Mouse (Mus musculus) C2C12 (cell line): ENCODE data around the gene Lpo. TPM values are rescaled to one million over a fixed set of nuclear protein-coding genes. Genes with fewer than 3 reads are reported as not detected.

Source experiments
- H3K27me3 ChIP-seq: one replicate; pipeline ENCODE4 v1.6.1; 2011; ENCODE audit not compliant: control insufficient read depth, insufficient read depth, insufficient read length
- H3K36me3 ChIP-seq: one replicate; pipeline ENCODE4 v1.6.1; 2011; ENCODE audit not compliant: control insufficient read depth, insufficient read depth
- H3K4me3 ChIP-seq: one replicate; pipeline ENCODE4 v1.5.1; 2011; ENCODE audit warnings: mild to moderate bottlenecking, control low read depth; ENCODE audit not compliant: poor library complexity, insufficient read depth, severe bottlenecking
- H3K79me2 ChIP-seq: one replicate; pipeline ENCODE4 v1.6.1; 2011; ENCODE audit not compliant: control insufficient read depth, insufficient read depth
- H3K79me3 ChIP-seq: one replicate; pipeline ENCODE4 v1.6.1; 2011; ENCODE audit warnings: low read depth, control low read depth
- H3ac ChIP-seq: one replicate; pipeline ENCODE3; 2011; ENCODE audit warnings: low read depth; ENCODE audit not compliant: control insufficient read depth, insufficient read length
- CEBPB ChIP-seq: IDR thresholded peaks from one replicate; pipeline ENCODE4 v1.6.1; 2011; ENCODE audit warnings: low read depth, mild to moderate bottlenecking, control low read depth, moderate library complexity
- CTCF ChIP-seq: IDR thresholded peaks from one replicate; pipeline ENCODE4 v1.5.1; 2011; ENCODE audit not compliant: control insufficient read depth, insufficient read depth, insufficient read length
- FOSL1 ChIP-seq: IDR thresholded peaks from one replicate; pipeline ENCODE4 v1.8.0; 2011; ENCODE audit warnings: mild to moderate bottlenecking, low read length; ENCODE audit not compliant: poor library complexity, insufficient read depth, severe bottlenecking
- MAX ChIP-seq: IDR thresholded peaks from one replicate; pipeline ENCODE4 v1.6.1; 2011; ENCODE audit warnings: mild to moderate bottlenecking, control low read depth
- MYOD1 ChIP-seq: IDR thresholded peaks from one replicate; pipeline ENCODE4 v1.6.1; 2011; ENCODE audit warnings: low read depth; ENCODE audit not compliant: control insufficient read depth, insufficient read length
- MYOG ChIP-seq: IDR thresholded peaks from one replicate; pipeline ENCODE4 v1.6.1; 2011; ENCODE audit not compliant: control insufficient read depth, insufficient read length; ENCODE audit errors: extremely low read depth
- USF1 ChIP-seq: IDR thresholded peaks from one replicate; pipeline ENCODE4 v1.6.1; 2011; ENCODE audit warnings: low read depth, mild to moderate bottlenecking, control low read depth, moderate library complexity
- polyA plus RNA-seq: library from polyadenylated mRNA; unstranded; fragments of >200 nt; fragmentation: generic; extraction: Trizol; gene quantifications from one replicate; pipeline ENCODE4 v1.2.1, GENCODE M21; 2012; ENCODE audit warnings: missing spikeins

Gene Lpo
- polyA plus RNA-seq, 1 experiment, result not detected

DNA sequence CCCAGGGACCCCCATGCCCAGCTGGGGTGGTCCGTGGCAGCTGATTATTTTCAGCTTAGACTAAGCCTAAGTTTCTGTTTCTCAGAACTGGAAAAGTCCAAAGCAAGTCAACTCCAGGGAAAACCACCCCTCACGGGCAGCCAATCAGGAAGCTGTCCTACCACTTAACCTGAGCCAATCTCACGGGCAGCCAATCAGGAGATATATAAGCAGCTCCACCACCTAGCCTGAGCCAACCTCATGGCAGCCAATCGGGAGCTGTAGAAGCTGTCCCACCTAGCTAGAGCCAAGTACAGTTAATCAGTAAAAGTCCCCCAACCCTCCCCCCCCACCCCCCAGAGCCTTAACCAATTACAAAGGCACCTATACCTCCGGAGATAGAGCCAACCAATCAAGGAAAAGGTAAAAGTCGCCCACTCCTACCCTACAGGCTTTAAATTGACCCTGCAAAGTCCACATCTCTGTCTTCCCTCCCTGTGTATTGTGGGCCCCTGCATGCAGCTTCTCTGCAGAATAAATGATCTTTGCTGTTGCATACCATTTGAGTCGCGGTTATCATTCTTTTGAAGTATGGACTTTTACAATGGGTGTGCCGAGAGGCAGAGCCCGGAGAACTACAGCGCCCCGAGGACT lies 19.0 kb upstream of the Lpo start:
- Histone ChIP-seq H3K79me2 (no peaks in the 10 kb centered on the region), H3K4me3 (no peak overlapping the region), H3K79me3 (no peaks in the 10 kb centered on the region), H3K36me3 (no peaks in the 10 kb centered on the region), H3K27me3 (peaks cover 6% of the 10 kb centered on the region), H3ac (no peak overlapping the region)
- no peak for TF ChIP-seq MAX
- TF ChIP-seq MYOG, result no peak
- TF ChIP-seq FOSL1, result no peak
- TF ChIP-seq CTCF, result no peak
- TF ChIP-seq USF1, result no peak
- TF ChIP-seq MYOD1, result no peak
- TF ChIP-seq CEBPB, result no peak

DNA sequence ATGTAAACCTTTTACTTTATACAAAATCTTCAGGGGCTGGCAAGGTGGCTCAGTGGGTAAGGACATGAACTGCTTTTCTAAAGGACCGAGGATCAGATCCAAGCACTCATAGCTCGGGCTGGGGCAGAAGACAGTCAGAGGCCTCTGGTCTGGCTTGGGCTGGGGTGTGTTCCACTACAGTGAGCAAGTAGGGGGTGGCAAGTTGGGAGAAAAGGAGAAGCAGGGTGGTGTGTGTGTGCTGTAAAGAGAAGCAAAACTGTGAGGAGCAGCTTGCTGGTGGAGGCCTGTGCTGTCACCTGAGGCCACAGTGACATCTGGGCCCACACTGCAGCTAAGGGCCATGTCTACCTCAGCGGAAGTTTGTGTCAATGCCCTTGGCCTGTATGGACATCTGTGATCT lies 13.3 kb upstream of the Lpo start:
- Histone ChIP-seq H3K36me3 (no peaks in the 10 kb centered on the region), H3K4me3 (no peak overlapping the region), H3K79me3 (no peaks in the 10 kb centered on the region), H3ac (no peak overlapping the region), H3K27me3 (peaks cover 24% of the 10 kb centered on the region), H3K79me2 (no peaks in the 10 kb centered on the region)
- TF ChIP-seq USF1, result no peak

DNA sequence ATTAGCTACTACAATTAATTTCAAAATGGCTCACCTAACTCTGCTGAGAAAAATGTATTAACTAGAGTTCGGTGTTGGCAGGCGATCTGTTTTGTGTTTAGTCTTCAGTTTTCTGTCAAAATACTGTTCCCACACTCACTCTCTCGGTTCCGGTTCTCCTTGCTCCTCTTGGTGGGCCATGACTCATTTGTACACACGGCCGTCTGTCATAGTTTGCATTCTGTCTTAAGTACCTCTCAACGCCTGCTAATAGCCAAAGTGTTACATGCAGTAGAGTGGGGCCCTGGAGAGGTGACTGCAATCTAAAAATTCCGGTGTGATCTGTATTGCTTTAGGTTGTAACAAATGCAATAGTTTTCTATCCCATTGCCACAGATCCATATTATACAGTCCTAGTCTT lies 12.6 kb upstream of the Lpo start:
- H3K4me3 ChIP-seq, result no peak overlapping the region
- H3K79me2 ChIP-seq, result no peaks in the 10 kb centered on the region
- no peak for TF ChIP-seq MYOD1
- no peak overlapping the region for H3ac ChIP-seq
- no peaks in the 10 kb centered on the region for H3K79me3 ChIP-seq
- H3K27me3 ChIP-seq, result peaks cover 27% of the 10 kb centered on the region
- no peaks in the 10 kb centered on the region for H3K36me3 ChIP-seq

DNA sequence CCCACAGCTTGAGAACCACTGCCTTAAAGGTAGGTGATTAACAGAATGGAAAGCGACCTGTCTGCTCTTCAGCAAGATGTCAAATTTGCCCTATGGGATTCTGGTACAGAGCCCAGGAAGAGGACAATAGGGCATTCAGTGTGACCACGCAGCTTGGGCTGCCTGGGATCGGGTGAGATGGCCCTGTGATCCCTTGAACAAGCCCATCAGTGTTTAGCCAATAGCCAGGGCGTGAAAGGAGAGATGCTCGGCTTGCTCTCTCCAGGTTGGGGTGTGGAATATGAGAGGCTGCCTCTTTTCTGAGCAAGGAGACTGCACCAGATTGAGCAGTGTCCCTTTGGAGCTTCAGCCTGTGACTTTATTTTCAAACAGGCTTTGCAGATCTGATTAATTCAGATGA lies 6.6 kb downstream of the Lpo start:
- Histone ChIP-seq H3ac (no peak overlapping the region), H3K4me3 (no peak overlapping the region), H3K36me3 (no peaks in the 10 kb centered on the region), H3K27me3 (peaks cover 76% of the 10 kb centered on the region), H3K79me2 (no peaks in the 10 kb centered on the region), H3K79me3 (no peaks in the 10 kb centered on the region)
- TF ChIP-seq CEBPB, result no peak
- no peak for TF ChIP-seq MYOD1
- TF ChIP-seq USF1, result no peak
- TF ChIP-seq MYOG, result no peak
- TF ChIP-seq FOSL1, result no peak
- TF ChIP-seq CTCF, result no peak
- TF ChIP-seq MAX, result no peak

DNA sequence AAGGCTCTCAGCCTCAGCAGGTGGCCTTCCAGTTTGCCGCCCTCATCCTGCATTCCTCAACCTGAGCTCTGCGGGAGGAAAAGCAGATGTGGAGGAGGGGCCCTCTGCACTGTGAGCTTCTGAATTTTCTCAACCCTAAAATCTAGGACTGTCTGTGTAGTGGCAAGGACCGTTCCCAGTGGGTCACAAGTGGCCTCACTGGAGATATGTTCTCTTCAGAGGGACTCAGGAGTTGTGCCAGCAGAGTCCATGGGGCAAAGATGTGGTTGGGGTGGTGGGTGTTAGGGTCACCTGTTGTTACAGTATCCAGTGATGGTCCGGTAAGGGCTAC lies 10.7 kb downstream of the Lpo start:
- no peak for TF ChIP-seq CEBPB
- TF ChIP-seq MYOG, result no peak
- TF ChIP-seq FOSL1, result no peak
- TF ChIP-seq MYOD1, result no peak
- TF ChIP-seq USF1, result no peak
- TF ChIP-seq MAX, result no peak
- no peak for TF ChIP-seq CTCF
- no peaks in the 10 kb centered on the region for H3K36me3 ChIP-seq
- H3ac ChIP-seq, result peak overlapping the region; percentile 5
- no peaks in the 10 kb centered on the region for H3K79me2 ChIP-seq
- no peaks in the 10 kb centered on the region for H3K79me3 ChIP-seq
- no peak overlapping the region for H3K4me3 ChIP-seq
- H3K27me3 ChIP-seq, result peaks cover 66% of the 10 kb centered on the region

DNA sequence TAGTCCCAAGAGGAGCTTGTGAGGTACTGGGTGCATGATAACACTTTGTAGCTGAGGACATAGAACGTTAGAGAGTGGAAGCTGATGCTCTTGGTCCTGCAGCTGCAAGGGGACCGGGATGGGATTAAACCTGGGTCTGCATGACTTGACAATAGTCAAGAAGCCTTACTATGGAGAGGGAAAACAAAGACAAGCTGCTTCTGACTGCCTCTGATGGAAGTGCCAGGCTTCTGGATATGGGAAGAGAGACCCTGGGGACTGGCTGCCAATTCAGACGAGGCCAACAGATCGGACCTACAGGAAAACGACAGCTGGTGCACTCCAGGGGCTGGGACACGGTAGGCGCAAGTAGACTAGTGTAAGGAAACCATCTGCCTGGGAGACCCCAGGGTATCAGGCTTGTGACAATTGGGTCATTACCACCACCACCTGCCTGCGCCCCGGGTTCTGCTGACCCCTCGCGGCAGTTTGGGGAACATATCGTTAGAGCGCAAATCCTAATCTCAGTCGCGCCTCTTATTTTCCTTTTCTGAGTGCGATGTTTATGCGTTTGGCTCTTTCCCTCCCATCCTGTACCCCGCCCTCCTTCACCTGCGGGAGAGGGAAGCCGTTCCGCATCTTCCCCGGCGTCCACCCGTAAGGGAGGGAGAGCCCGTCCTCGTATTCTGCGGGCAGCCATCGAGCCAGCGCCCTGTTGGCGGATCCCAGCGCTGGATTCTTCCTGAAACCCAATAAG lies 11.2 kb downstream of the Lpo start:
- TF ChIP-seq CEBPB (no peak), CTCF (peak; percentile 47)
- H3K79me2 ChIP-seq, result no peaks in the 10 kb centered on the region
- H3K36me3 ChIP-seq, result no peaks in the 10 kb centered on the region
- H3ac ChIP-seq, result peak overlapping the region; percentile 5
- no peak overlapping the region for H3K4me3 ChIP-seq
- peaks cover 61% of the 10 kb centered on the region for H3K27me3 ChIP-seq
- H3K79me3 ChIP-seq, result no peaks in the 10 kb centered on the region
